In genomic region chr11:100893482-100893881, GRCm38 (mm10) we compare ENCODE assay signal across 8 mouse cellular contexts. TPM values are rescaled to one million over a fixed set of nuclear protein-coding genes. Genes with fewer than 3 reads are reported as not detected.
DNase-seq lines count a peak whose midpoint lies in the region; ATAC-seq and TF ChIP-seq lines count a peak whose summit lies in the region.

No protein-coding gene starts in this region.

- H3K4me2 ChIP-seq in forebrain, embryonic 12.5 days, result no peak overlapping the region; the same call in 1 of the 2 replicates
- peak overlapping the region; percentile 46 for H3K4me2 ChIP-seq in heart, embryonic 16.5 days (ENCODE audit: low read depth, low read length)

- no peaks in the 10 kb centered on the region for H3K27me3 ChIP-seq in forebrain, embryonic 12.5 days
- no peaks in the 10 kb centered on the region for H3K27me3 ChIP-seq in heart, embryonic 16.5 days (ENCODE audit: control insufficient read depth, insufficient read depth, low read length)

- H3K9ac ChIP-seq in ES-E14 (ENCODE audit: insufficient read depth, low read depth, low read length, poor library complexity, severe bottlenecking), result no peak overlapping the region
- H3K9ac ChIP-seq in forebrain, embryonic 12.5 days, result no peak overlapping the region
- peak overlapping the region; percentile 50 for H3K9ac ChIP-seq in heart, embryonic 16.5 days (ENCODE audit: low read length)

- H3K4me1 ChIP-seq in ES-E14 (ENCODE audit: control insufficient read depth in 2 of 2, insufficient read depth in 2 of 2, low read length in 2 of 2, poor library complexity in 1 of 2), result no peaks in the 10 kb centered on the region
- H3K4me1 ChIP-seq in forebrain, embryonic 12.5 days, result peaks cover 8% of the 10 kb centered on the region
- peaks cover 30% of the 10 kb centered on the region for H3K4me1 ChIP-seq in heart, embryonic 16.5 days (ENCODE audit: control insufficient read depth, insufficient read depth, low read length)

- peak; percentile 58; the same call in 1 of the 2 replicates for ATAC-seq in forebrain, embryonic 12.5 days (ENCODE audit: low FRiP score)
- peak; percentile 66 for ATAC-seq in heart, embryonic 16.5 days (replicated peaks; ENCODE audit: extremely low read depth, insufficient read depth, low FRiP score)

- no peak overlapping the region for H3K27ac ChIP-seq in ES-E14 (ENCODE audit: insufficient read depth, low read depth, low read length, poor library complexity, severe bottlenecking)
- H3K27ac ChIP-seq in forebrain, embryonic 12.5 days, result no peak overlapping the region
- 0 out of 2 replicates have a peak overlapping the region, but pooled peaks have one; percentile 43 for H3K27ac ChIP-seq in heart, embryonic 16.5 days (ENCODE audit: low read length)

- peak; percentile 74 for DNase-seq in ES-E14 (ENCODE audit: low read depth, low spot score)
- peak; percentile 92 for DNase-seq in c-Kit-positive CD71-negative TER-119-negative erythroid progenitor cells, embryonic 14.5 days (ENCODE audit: low read depth)
- DNase-seq in large intestine, adult 2 months (ENCODE audit: low read depth, low spot score), result peak; percentile 76
- peak; percentile 89 to 93 for DNase-seq in lung, adult 18-20 months
- DNase-seq in ovary, postnatal 36 days (ENCODE audit: low spot score), result peak; percentile 87
- DNase-seq in thymus, postnatal 14 days, result peak; percentile 94

- 11% methylated on average over 9 of the region's 9 CpGs for WGBS in forebrain, embryonic 12.5 days
- 13% methylated on average over 9 of the region's 9 CpGs for WGBS in heart, embryonic 16.5 days
- 16% methylated on average over 9 of the region's 9 CpGs for WGBS in large intestine, adult 2 months

- peaks cover 67% of the 10 kb centered on the region for H3K36me3 ChIP-seq in ES-E14 (ENCODE audit: control insufficient read depth, insufficient read depth, low read length, poor library complexity, severe bottlenecking)
- H3K36me3 ChIP-seq in forebrain, embryonic 12.5 days (replicated peaks), result peaks cover 9% of the 10 kb centered on the region; the same call in 1 of the 2 replicates
- H3K36me3 ChIP-seq in heart, embryonic 16.5 days (ENCODE audit: control insufficient read depth, insufficient read depth), result peaks cover 41% of the 10 kb centered on the region

- no peaks in the 10 kb centered on the region for H3K9me3 ChIP-seq in ES-E14 (ENCODE audit: control insufficient read depth, insufficient read depth, low read depth, low read length)
- no peaks in the 10 kb centered on the region for H3K9me3 ChIP-seq in forebrain, embryonic 12.5 days
- no peaks in the 10 kb centered on the region for H3K9me3 ChIP-seq in heart, embryonic 16.5 days (replicated peaks; ENCODE audit: control insufficient read depth, low read length)

- no peak overlapping the region for H3K4me3 ChIP-seq in ES-E14 (ENCODE audit: insufficient read depth in 1 of 2, low read depth in 1 of 2, low read length in 2 of 2, poor library complexity in 1 of 2, severe bottlenecking in 1 of 2)
- no peak overlapping the region for H3K4me3 ChIP-seq in forebrain, embryonic 12.5 days (replicated peaks)
- H3K4me3 ChIP-seq in heart, embryonic 16.5 days (ENCODE audit: low read length), result no peak overlapping the region

- in situ Hi-C loops in ES-E14 (cut with MboI; ENCODE audit: low sequenced_read_pairs in 2 of 2, unreplicated experiment in 2 of 2), result no loop called here

TF ChIP-seq in ES-E14, 5 proteins besides CTCF, POLR2A, EP300 and RAD21:
- TF ChIP-seq MAFK (IDR thresholded peaks at IDR 0.05; ENCODE audit: insufficient read depth, low read depth, low read length), result no peak
- 0 out of 2 replicates have a peak, but pooled peaks have one; percentile 45 for TF ChIP-seq ZNF384 (IDR thresholded peaks at IDR 0.05; ENCODE audit: low read depth, low read length)
- TF ChIP-seq ZC3H11A (IDR thresholded peaks at IDR 0.05; ENCODE audit: borderline replicate concordance, low read depth, low read length), result peak; percentile 76
TF ChIP-seq in ES-E14: peak in this region for 2.

RNA-seq across cellular contexts. Expression of gene Stat5a, which starts 34.3 kb away (rescaled TPM):
- 1.7 TPM in 2 replicates for total RNA-seq in ES-E14 (2012; rRNA removed)
- 1.2 and 1.8 TPM in 2 replicates for polyA plus RNA-seq in forebrain, embryonic 12.5 days (2016; fragmentation: Nextera tagmentation; extraction: Ambion mirVana)
- 10.1 and 15.1 TPM in 2 replicates for polyA plus RNA-seq in heart, embryonic 16.5 days (2015; fragmentation: Nextera tagmentation; extraction: Ambion mirVana)
- polyA plus RNA-seq in large intestine, adult 2 months (2012; rRNA removed), result 6.4 and 8.3 TPM in 2 replicates

RNA-seq across cellular contexts. Expression of gene Stat5b, which starts 43.0 kb away (rescaled TPM):
- 3.4 and 4.3 TPM in 2 replicates for total RNA-seq in ES-E14 (2012; rRNA removed)
- polyA plus RNA-seq in forebrain, embryonic 12.5 days (2016; fragmentation: Nextera tagmentation; extraction: Ambion mirVana), result 16.6 and 17.3 TPM in 2 replicates
- polyA plus RNA-seq in heart, embryonic 16.5 days (2015; fragmentation: Nextera tagmentation; extraction: Ambion mirVana), result 31.3 and 36.5 TPM in 2 replicates
- polyA plus RNA-seq in large intestine, adult 2 months (2012; rRNA removed), result 9.5 and 14.2 TPM in 2 replicates

RNA-seq across cellular contexts. Expression of gene Stat3, which starts 45.9 kb away (rescaled TPM):
- 61.5 and 78.9 TPM in 2 replicates for total RNA-seq in ES-E14 (2012; rRNA removed)
- 30.8 and 34.1 TPM in 2 replicates for polyA plus RNA-seq in forebrain, embryonic 12.5 days (2016; fragmentation: Nextera tagmentation; extraction: Ambion mirVana)
- polyA plus RNA-seq in heart, embryonic 16.5 days (2015; fragmentation: Nextera tagmentation; extraction: Ambion mirVana), result 60.4 and 64.9 TPM in 2 replicates
- 102 and 120 TPM in 2 replicates for polyA plus RNA-seq in large intestine, adult 2 months (2012; rRNA removed)
